Mouse (Mus musculus) testis, adult 2 months (tissue): ENCODE measurements around the gene Igsf8. TPM values are rescaled to one million over a fixed set of nuclear protein-coding genes. Genes with fewer than 3 reads are reported as not detected.

Source experiments
- H3K27ac ChIP-seq: fragments of 200-500 bp; 2 replicates; pipeline ENCODE4 v1.5.1; 2012; ENCODE audit warnings: low read depth, low read length; ENCODE audit not compliant: control insufficient read depth, insufficient read depth
- H3K27me3 ChIP-seq: fragments of 200-500 bp; 2 replicates; pipeline ENCODE4 v1.6.1; 2012; ENCODE audit warnings: mild to moderate bottlenecking, low read length, moderate library complexity; ENCODE audit not compliant: control insufficient read depth, insufficient read depth
- H3K36me3 ChIP-seq: fragments of 200-500 bp; 2 replicates; pipeline ENCODE4 v1.6.1; 2012; ENCODE audit warnings: mild to moderate bottlenecking, low read length; ENCODE audit not compliant: control insufficient read depth, insufficient read depth
- H3K4me1 ChIP-seq: fragments of 200-500 bp; 2 replicates; pipeline ENCODE4 v1.6.1; 2012; ENCODE audit warnings: low read length; ENCODE audit not compliant: control insufficient read depth, insufficient read depth
- H3K4me3 ChIP-seq: fragments of 200-500 bp; 2 replicates; pipeline ENCODE4 v1.5.1; 2012; ENCODE audit warnings: low read depth, mild to moderate bottlenecking, low read length, moderate library complexity, mixed read lengths; ENCODE audit not compliant: control insufficient read depth
- CTCF ChIP-seq: fragments of 200-500 bp; IDR thresholded peaks from 2 replicates; pipeline ENCODE4 v1.5.1; 2012; ENCODE audit warnings: low read depth, mild to moderate bottlenecking, inconsistent platforms, low read length, moderate library complexity; ENCODE audit not compliant: control insufficient read depth, insufficient read depth, insufficient replicate concordance
- POLR2A ChIP-seq: fragments of 200-500 bp; IDR thresholded peaks from 2 replicates; pipeline ENCODE4 v1.6.1; 2012; ENCODE audit warnings: low read depth, mild to moderate bottlenecking, inconsistent platforms, low read length, moderate library complexity; ENCODE audit not compliant: control insufficient read depth
- polyA plus RNA-seq: library from polyadenylated mRNA; depleted of rRNA; stranded (reverse); fragments of >200 nt; gene quantifications from 2 replicates; pipeline ENCODE4 v1.2.3, GENCODE M21; 2012

Gene Igsf8
- polyA plus RNA-seq, 1 experiment = 52.2 TPM

- no peak overlapping the region for H3K27ac ChIP-seq
- no peaks in the 10 kb centered on the region for H3K27me3 ChIP-seq
- peaks cover 5% of the 10 kb centered on the region; the same call in 1 of the 2 replicates for H3K4me1 ChIP-seq
- TF ChIP-seq POLR2A = no peak
- peak overlapping the region; percentile 77 for H3K4me3 ChIP-seq
- no peaks in the 10 kb centered on the region for H3K36me3 ChIP-seq
Observed at GRCm38 (mm10) chr1:172312768-172313561, 51.5 kb downstream of the Igsf8 start.

DNA sequence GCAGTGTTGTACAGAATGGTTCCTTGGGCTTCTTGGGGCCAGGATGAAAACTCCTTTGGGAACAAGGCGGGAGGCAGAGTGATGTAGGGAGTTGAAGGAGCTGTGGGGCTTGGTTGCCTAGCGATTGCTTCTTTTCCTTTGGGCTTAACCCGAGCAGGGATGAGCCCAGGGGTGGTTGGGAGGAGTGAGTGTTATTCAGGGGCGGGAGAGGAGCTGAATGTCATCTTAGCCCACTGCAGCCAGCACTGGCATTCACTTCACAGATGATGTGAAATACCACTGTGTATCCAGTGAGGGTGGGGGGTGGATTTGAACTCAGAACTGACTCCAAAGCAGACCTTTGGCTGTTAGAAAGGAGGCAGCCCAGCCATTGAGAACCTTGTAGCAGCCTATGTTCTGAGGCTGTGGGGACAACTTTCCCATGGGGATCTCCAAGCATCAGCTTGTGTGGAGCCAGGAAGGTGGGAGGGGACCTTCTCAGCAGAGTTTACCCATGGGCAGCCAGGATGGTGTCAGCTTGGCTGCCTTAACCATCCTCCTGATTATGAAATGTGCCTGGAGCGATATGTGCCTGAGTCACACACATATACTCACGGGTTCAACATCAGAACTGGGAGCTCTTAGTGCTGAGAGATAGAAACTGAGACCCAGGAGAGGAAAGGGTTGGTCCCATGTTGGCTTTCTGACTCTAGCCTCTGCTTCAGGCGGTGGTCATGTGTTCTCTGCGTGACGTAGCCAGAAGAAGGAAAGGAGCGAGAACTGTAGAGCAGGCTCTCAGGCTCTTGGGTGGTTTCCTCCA is 52.4 kb downstream of the Igsf8 start:
- Histone ChIP-seq H3K27ac (no peak overlapping the region), H3K36me3 (no peaks in the 10 kb centered on the region), H3K4me1 (peaks cover 10% of the 10 kb centered on the region), H3K4me3 (no peak overlapping the region), H3K27me3 (no peaks in the 10 kb centered on the region)
- TF ChIP-seq POLR2A (no peak), CTCF (no peak)

- no peak overlapping the region for H3K27ac ChIP-seq
- no peak for TF ChIP-seq POLR2A
- no peak for TF ChIP-seq CTCF
- H3K27me3 ChIP-seq = no peaks in the 10 kb centered on the region
- H3K4me1 ChIP-seq = peaks cover 9% of the 10 kb centered on the region
- H3K4me3 ChIP-seq = no peak overlapping the region
- no peaks in the 10 kb centered on the region for H3K36me3 ChIP-seq
Observed at GRCm38 (mm10) chr1:172314911-172315310, 53.5 kb downstream of the Igsf8 start.

DNA sequence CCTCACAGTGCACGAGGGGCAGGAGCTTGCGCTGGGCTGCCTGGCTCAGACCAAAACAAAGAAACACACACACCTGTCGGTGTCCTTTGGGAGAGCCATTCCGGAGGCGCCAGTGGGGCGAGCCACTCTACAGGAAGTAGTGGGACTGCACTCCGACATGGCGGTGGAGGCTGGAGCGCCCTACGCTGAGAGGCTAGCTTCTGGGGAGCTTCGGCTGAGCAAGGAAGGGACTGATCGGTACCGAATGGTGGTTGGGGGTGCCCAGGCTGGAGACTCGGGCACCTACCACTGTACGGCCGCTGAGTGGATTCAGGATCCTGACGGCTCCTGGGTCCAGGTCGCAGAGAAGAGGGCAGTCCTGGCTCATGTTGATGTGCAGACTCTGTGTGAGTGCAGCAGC is 56.0 kb downstream of the Igsf8 start:
- Histone ChIP-seq H3K4me3 (no peak overlapping the region), H3K36me3 (no peaks in the 10 kb centered on the region), H3K4me1 (peaks cover 8% of the 10 kb centered on the region; the same call in 1 of the 2 replicates), H3K27me3 (no peaks in the 10 kb centered on the region), H3K27ac (no peak overlapping the region)
- TF ChIP-seq CTCF (no peak), POLR2A (no peak)

DNA sequence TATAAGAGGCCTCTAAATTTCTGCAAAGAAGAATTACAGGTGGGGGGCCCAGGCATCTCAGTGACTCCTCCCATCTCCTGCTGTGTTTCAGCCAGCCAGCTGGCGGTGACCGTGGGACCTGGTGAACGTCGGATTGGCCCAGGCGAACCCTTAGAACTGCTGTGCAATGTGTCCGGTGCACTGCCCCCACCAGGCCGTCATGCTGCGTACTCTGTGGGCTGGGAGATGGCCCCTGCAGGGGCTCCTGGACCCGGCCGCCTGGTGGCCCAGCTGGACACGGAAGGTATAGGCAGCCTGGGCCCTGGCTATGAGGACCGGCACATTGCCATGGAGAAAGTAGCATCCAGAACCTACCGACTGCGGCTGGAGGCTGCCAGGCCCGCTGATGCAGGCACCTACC is 56.5 kb downstream of the Igsf8 start:
- H3K36me3 ChIP-seq = no peaks in the 10 kb centered on the region; the same call in 1 of the 2 replicates
- H3K27ac ChIP-seq = no peak overlapping the region
- no peak overlapping the region for H3K4me3 ChIP-seq
- no peaks in the 10 kb centered on the region for H3K27me3 ChIP-seq
- H3K4me1 ChIP-seq = peaks cover 8% of the 10 kb centered on the region; the same call in 1 of the 2 replicates
- TF ChIP-seq POLR2A = no peak
- no peak for TF ChIP-seq CTCF

- TF ChIP-seq CTCF (no peak), POLR2A (peak; percentile 21; the same call in 1 of the 2 replicates)
- no peaks in the 10 kb centered on the region; the same call in 1 of the 2 replicates for H3K36me3 ChIP-seq
- peaks cover 6% of the 10 kb centered on the region; the same call in 1 of the 2 replicates for H3K4me1 ChIP-seq
- H3K27me3 ChIP-seq = no peaks in the 10 kb centered on the region
- no peak overlapping the region for H3K4me3 ChIP-seq
- no peak overlapping the region for H3K27ac ChIP-seq
Observed at GRCm38 (mm10) chr1:172318424-172319035, 57.1 kb downstream of the Igsf8 start.

DNA sequence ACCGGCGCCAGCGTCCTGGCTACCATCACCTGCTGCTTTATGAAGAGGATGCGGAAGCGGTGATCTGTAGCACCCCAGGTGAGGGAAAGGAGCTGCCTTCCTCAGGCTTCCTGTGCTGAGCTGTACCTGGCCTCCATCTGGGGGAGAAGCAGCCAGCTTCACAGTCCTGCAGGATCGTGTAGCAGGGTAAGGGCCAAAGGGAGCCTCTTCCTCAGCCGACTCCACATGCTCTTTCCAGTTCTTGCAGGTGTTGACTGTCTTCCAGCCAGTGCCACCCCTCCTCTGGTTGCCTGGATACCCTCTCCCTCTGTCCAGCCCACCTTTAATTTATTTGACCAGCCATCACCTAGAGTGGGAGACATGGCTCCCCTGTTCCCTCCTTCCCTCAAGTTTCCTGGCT is 57.9 kb downstream of the Igsf8 start:
- Histone ChIP-seq H3K4me3 (no peak overlapping the region), H3K4me1 (peaks cover 6% of the 10 kb centered on the region), H3K27me3 (no peaks in the 10 kb centered on the region), H3K27ac (no peak overlapping the region), H3K36me3 (no peaks in the 10 kb centered on the region; the same call in 1 of the 2 replicates)
- TF ChIP-seq CTCF = no peak
- TF ChIP-seq POLR2A = 0 out of 2 replicates have a peak, but pooled peaks have one; percentile 18
